Comparison of ENCODE assay signal across 9 mouse cellular contexts in the genomic region with DNA sequence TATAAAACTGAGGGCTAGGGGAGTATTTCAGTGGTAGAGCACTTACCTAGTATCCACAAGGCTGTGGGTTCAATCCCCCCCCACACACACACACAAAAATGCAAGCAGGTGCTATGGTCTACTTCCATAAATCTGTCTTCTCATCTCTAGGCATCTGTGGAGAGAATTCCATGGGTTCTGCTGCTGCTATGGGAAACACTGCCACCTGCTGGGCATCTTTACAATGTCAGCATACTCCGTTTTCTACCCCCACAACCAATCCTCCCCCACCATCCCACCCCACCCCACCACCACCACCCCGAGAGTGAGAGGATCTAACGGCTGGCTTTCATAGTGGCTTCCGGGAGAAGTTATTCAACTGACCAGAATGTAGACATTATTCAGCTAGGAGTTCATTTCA. TPM values are rescaled to one million over a fixed set of nuclear protein-coding genes. Genes with fewer than 3 reads are reported as not detected.
DNase-seq lines count a peak whose midpoint lies in the region; ATAC-seq and TF ChIP-seq lines count a peak whose summit lies in the region.
"Had no signal": no experiment of that assay in that cellular context is flagged by ENCODE, and none has a peak within 500 bp of the region (broad histone marks: within the 10 kb centered on the region; RNA-seq: fewer than 3 reads in every experiment).

No protein-coding gene starts in this region.

- WGBS in liver, embryonic 12.5 days (ENCODE audit: insufficient replicate concordance) = 4% methylated on average over 4 of the region's 4 CpGs
- 8% methylated on average over 4 of the region's 4 CpGs for WGBS in small intestine, adult 2 months

- no peak overlapping the region for H3K9ac ChIP-seq in liver, embryonic 12.5 days
- H3K9ac ChIP-seq: embryonic facial prominence, embryonic 15.5 days had no signal

- intact Hi-C loops in heart, postnatal 10 days (cut with DNase I) = loop anchor here (1.0 to 10.0 kb wide), 4 partner anchors 67 to 207 kb away; a partner anchor contains a TSS

- peaks cover 7% of the 10 kb centered on the region; the same call in 1 of the 2 replicates for H3K4me1 ChIP-seq in liver, embryonic 12.5 days
- peaks cover 8% of the 10 kb centered on the region; the same call in 1 of the 2 replicates for H3K4me1 ChIP-seq in small intestine, adult 2 months (ENCODE audit: control insufficient read depth, insufficient read depth, insufficient read length, low read length)

- TF ChIP-seq POLR2A in small intestine, adult 2 months (IDR thresholded peaks at IDR 0.05; ENCODE audit: low read depth, low read length) = no peak

- TF ChIP-seq CTCF in small intestine, adult 2 months (IDR thresholded peaks at IDR 0.05; ENCODE audit: extremely low read depth, insufficient read length, insufficient replicate concordance, low read depth, low read length) = peak; percentile 71; the same call in 1 of the 2 replicates

- H3K4me3 ChIP-seq in liver, embryonic 12.5 days = no peak overlapping the region
- no peak overlapping the region for H3K4me3 ChIP-seq in small intestine, adult 2 months (ENCODE audit: low read depth, low read length)
- H3K4me3 ChIP-seq: embryonic facial prominence, embryonic 15.5 days had no signal

- ATAC-seq in liver, embryonic 12.5 days = no peak

- no peak overlapping the region for H3K27ac ChIP-seq in liver, embryonic 12.5 days
- H3K27ac ChIP-seq in small intestine, adult 2 months (ENCODE audit: insufficient read depth, low read depth, low read length) = no peak overlapping the region
- H3K27ac ChIP-seq: embryonic facial prominence, embryonic 15.5 days had no signal

- H3K9me3 ChIP-seq in liver, embryonic 12.5 days (replicated peaks) = no peaks in the 10 kb centered on the region; the same call in 1 of the 2 replicates
- H3K9me3 ChIP-seq: embryonic facial prominence, embryonic 15.5 days had no signal

- H3K36me3 ChIP-seq in liver, embryonic 12.5 days = no peaks in the 10 kb centered on the region
- no peaks in the 10 kb centered on the region for H3K36me3 ChIP-seq in small intestine, adult 2 months (ENCODE audit: control insufficient read depth, insufficient read depth, low read length)
- H3K36me3 ChIP-seq: embryonic facial prominence, embryonic 15.5 days had no signal

- no peak overlapping the region for H3K4me2 ChIP-seq in liver, embryonic 12.5 days
- H3K4me2 ChIP-seq: embryonic facial prominence, embryonic 15.5 days had no signal

- H3K27me3 ChIP-seq in liver, embryonic 12.5 days (replicated peaks) = peaks cover 3% of the 10 kb centered on the region; the same call in 1 of the 2 replicates
- no peaks in the 10 kb centered on the region for H3K27me3 ChIP-seq in small intestine, adult 2 months (ENCODE audit: control insufficient read depth, insufficient read depth, low read length)
- H3K27me3 ChIP-seq: embryonic facial prominence, embryonic 15.5 days had no signal

- DNase-seq in liver = peak; percentile 62
- DNase-seq in adrenal gland, postnatal 25 days = peak; percentile 68
- DNase-seq in embryo, embryonic 9.5 days (ENCODE audit: extremely low spot score) = peak; percentile 65
- DNase-seq in heart, postnatal 10 days = peak; percentile 71 to 81
- peak; percentile 82 to 83 for DNase-seq in layer of hippocampus, postnatal 10 days (ENCODE audit: low spot score in 2 of 2)
- DNase-seq in lung, postnatal 4 days = peak; percentile 51 to 78

RNA-seq across cellular contexts. Expression of a gene that starts 54.7 kb away (rescaled TPM):
- 0.18 and 0.29 TPM in 2 replicates for polyA plus RNA-seq in liver, embryonic 12.5 days (2016; fragmentation: Nextera tagmentation; extraction: Ambion mirVana)
- total RNA-seq in adrenal gland, postnatal 25 days (2021) = 0.52 TPM in 1 of 2 replicates, not detected in the other
- 1 to 10 TPM in 1 of 2 experiments, under 1 TPM in 1; 0.79 to 1.0 TPM for total RNA-seq in heart, postnatal 10 days (2021)
- 1 to 10 TPM; 1.5 to 2.5 TPM for total RNA-seq in layer of hippocampus, postnatal 10 days (2021)
- not detected in 2 replicates for polyA plus RNA-seq in small intestine, adult 2 months (2012; rRNA removed)

RNA-seq across cellular contexts. Expression of a gene that starts 58.6 kb away (rescaled TPM):
- 3.2 and 3.3 TPM in 2 replicates for polyA plus RNA-seq in liver, embryonic 12.5 days (2016; fragmentation: Nextera tagmentation; extraction: Ambion mirVana)
- 12.2 and 14.7 TPM in 2 replicates for total RNA-seq in adrenal gland, postnatal 25 days (2021)
- total RNA-seq in heart, postnatal 10 days (2021) = 10 to 100 TPM; 22.7 to 24.6 TPM
- 1 to 10 TPM; 6.1 to 6.2 TPM for total RNA-seq in layer of hippocampus, postnatal 10 days (2021)
- 12.3 and 16.9 TPM in 2 replicates for polyA plus RNA-seq in small intestine, adult 2 months (2012; rRNA removed)
